Mouse (Mus musculus) cortical plate, adult 2 months (tissue): ENCODE results near the gene Maml3.

Source experiments
- CTCF ChIP-seq: fragments of 200-500 bp; IDR thresholded peaks from 2 replicates; pipeline ENCODE4 v1.5.1; 2011; ENCODE audit warnings: mild to moderate bottlenecking, control low read depth, low read length; ENCODE audit not compliant: insufficient read depth; ENCODE audit errors: extremely low read depth
- POLR2A ChIP-seq: fragments of 200-500 bp; IDR thresholded peaks from 2 replicates; pipeline ENCODE4 v1.6.1; 2011; ENCODE audit warnings: mild to moderate bottlenecking, low read length, control low read depth; ENCODE audit not compliant: insufficient read depth; ENCODE audit errors: extremely low read depth

DNA sequence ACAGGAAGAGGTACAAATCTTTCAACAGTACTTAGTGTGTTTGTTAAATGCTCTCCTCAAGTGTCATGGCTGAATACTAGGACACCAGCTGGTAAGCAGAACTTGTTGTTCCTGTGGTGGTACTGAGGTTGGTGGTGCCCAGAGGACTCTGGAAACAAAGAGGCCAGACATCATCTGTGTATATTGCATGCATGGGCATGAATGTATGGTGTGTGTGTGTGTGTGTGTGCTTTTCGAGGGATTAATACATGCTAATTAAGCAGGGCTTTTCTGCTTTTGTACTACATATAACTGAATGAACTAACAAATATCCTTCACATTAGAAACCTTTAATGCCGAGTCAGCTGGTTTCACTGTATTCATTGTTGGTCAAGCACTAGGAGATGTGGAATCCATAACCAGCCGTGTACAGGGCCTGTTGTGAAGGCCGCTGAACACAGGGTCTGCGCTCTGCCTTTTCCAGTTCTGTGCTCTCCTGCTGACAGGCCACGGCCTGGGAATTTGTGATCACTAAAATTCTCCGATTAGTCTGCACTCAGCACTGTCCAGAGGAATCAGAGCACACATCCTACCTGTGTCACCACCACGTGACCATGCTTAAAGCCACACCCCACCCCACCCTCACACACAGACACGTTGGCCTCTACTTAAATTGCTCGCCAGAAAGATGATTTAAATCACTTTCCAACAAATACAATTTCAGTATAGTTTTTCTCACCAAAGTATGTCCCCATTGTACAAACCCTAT is 197.6 kb downstream of the Maml3 start:
- TF ChIP-seq CTCF (no peak), POLR2A (no peak)
